Mouse (Mus musculus) liver, embryonic 12.5 days (tissue): ENCODE results near the gene Pom121. TPM values are rescaled to one million over a fixed set of nuclear protein-coding genes. Genes with fewer than 3 reads are reported as not detected.
A peak's percentile ranks its signal among the peaks of the same experiment; 100 is the strongest.
"Not testable (repeated sequence)": the region's sequence is repeated elsewhere in the genome, so short reads cannot be mapped to it uniquely, and the experiment has no call there.

Experiments
- ATAC-seq: fragments of 200-750 bp; cut with Nextera tagmentation; 2 replicates; pipeline ENCODE4 v1.8.0; 2017; ENCODE audit warnings: moderate number of reproducible peaks, mild to moderate bottlenecking, moderate library complexity
- H3K27ac ChIP-seq: fragments of 300-500 bp; sonication (generic); 2 replicates; pipeline ENCODE4 v1.5.1; 2016; ENCODE audit warnings: mild to moderate bottlenecking
- H3K27me3 ChIP-seq: fragments of 300-500 bp; sonication (generic); replicated peaks from 2 replicates; pipeline ENCODE4 v1.6.1; 2016; ENCODE audit warnings: mild to moderate bottlenecking, moderate library complexity
- H3K36me3 ChIP-seq: fragments of 300-500 bp; sonication (generic); 2 replicates; pipeline ENCODE4 v1.6.1; 2016; ENCODE audit warnings: mild to moderate bottlenecking, moderate library complexity
- H3K4me1 ChIP-seq: fragments of 300-500 bp; sonication (generic); 2 replicates; pipeline ENCODE4 v1.6.1; 2016
- H3K4me2 ChIP-seq: fragments of 300-500 bp; sonication (generic); 2 replicates; pipeline ENCODE4 v1.6.1; 2016; ENCODE audit warnings: mild to moderate bottlenecking, moderate library complexity
- H3K4me3 ChIP-seq: fragments of 300-500 bp; sonication (generic); 2 replicates; pipeline ENCODE4 v1.5.1; 2016; ENCODE audit warnings: mild to moderate bottlenecking, moderate library complexity
- H3K9ac ChIP-seq: fragments of 300-500 bp; sonication (generic); 2 replicates; pipeline ENCODE4 v1.6.1; 2016; ENCODE audit warnings: mild to moderate bottlenecking, moderate library complexity
- H3K9me3 ChIP-seq: fragments of 300-500 bp; sonication (generic); replicated peaks from 2 replicates; pipeline ENCODE4 v1.6.1; 2016; ENCODE audit warnings: mild to moderate bottlenecking, moderate library complexity
- WGBS: fragments of 180-500 bp; shearing (Covaris S2); methylation state at CpG from one replicate; pipeline ENCODE4 v1.1.7; 2016; ENCODE audit not compliant: insufficient replicate concordance; 5-methylcytosine and 5-hydroxymethylcytosine counted together
- polyA plus RNA-seq: library from polyadenylated mRNA; unstranded; fragments of >200 nt; fragmentation: Nextera tagmentation; extraction: Ambion mirVana; gene quantifications from 2 replicates; pipeline ENCODE4 v1.2.1, GENCODE M21; 2016

Pom121 gene
- polyA plus RNA-seq, 1 experiment from 2014 or later = 12.2 TPM

DNA sequence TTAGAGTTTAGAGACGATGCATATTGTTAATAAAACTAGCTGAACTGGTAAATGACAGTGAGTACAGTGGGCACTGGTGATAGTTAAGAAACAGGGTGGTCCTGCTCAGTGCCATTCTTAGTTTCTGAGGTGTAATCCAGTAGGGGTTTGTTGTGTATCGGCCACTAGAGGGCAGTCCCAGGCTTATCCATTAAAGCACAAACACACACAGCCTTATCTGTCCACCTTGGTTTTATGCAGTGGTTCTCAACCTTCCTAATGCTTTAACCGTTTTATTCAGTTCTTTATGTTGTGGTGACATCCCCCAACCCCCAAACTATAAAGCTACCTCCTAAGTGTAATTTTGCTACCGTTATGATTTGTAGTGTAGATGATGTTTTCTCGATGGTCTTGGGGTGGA lies 1.5 kb upstream of the Pom121 start:
- peaks cover 8% of the 10 kb centered on the region; the same call in 1 of the 2 replicates for H3K27me3 ChIP-seq
- 0 out of 2 replicates have a peak, but pooled peaks have one; percentile 29 for ATAC-seq
- no peak overlapping the region for H3K4me3 ChIP-seq
- H3K4me1 ChIP-seq = peaks cover 30% of the 10 kb centered on the region
- no peak overlapping the region for H3K9ac ChIP-seq
- H3K27ac ChIP-seq = no peak overlapping the region
- 0 out of 2 replicates have a peak overlapping the region, but pooled peaks have one; percentile 81 for H3K4me2 ChIP-seq
- peaks cover 15% of the 10 kb centered on the region for H3K36me3 ChIP-seq
- WGBS = 38% methylated on average over 5 of the region's 5 CpGs
- H3K9me3 ChIP-seq = no peaks in the 10 kb centered on the region

DNA sequence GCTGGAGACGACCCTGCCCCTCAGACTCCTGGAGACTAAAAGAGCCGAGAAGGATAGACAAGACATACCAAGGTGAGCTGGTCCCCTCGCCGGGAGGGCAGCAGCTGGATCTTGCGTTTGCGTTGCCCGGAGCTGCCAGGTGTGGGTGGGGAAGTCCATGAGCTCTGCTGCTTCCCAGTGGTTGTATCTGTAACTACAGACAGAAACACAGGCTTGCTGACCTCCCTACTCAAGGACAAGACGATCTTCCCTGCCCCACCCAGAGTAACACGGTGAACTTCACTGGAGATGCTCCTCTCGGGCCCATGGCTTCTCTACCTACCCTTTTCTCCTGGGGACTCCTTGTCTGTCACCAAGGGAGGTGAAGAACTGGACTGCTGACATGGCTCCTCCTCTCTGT lies 10.6 kb downstream of the Pom121 start:
- Histone ChIP-seq H3K9me3 (no peaks in the 10 kb centered on the region), H3K4me3 (no peak overlapping the region), H3K4me1 (no peaks in the 10 kb centered on the region), H3K9ac (no peak overlapping the region), H3K36me3 (peaks cover 98% of the 10 kb centered on the region), H3K27ac (no peak overlapping the region), H3K27me3 (no peaks in the 10 kb centered on the region), H3K4me2 (no peak overlapping the region)
- ATAC-seq = no peak
- WGBS = 83% methylated on average over 10 of the region's 10 CpGs

GRCm38 (mm10) chr5:135382746-135383145 lies 11.6 kb downstream of the Pom121 start:
- 81% methylated on average over 7 of the region's 7 CpGs for WGBS
- peak; percentile 41; the same call in 1 of the 2 replicates for ATAC-seq
- Histone ChIP-seq H3K9me3 (no peaks in the 10 kb centered on the region), H3K4me2 (no peak overlapping the region), H3K4me3 (no peak overlapping the region), H3K27me3 (no peaks in the 10 kb centered on the region), H3K27ac (no peak overlapping the region), H3K36me3 (peaks cover 98% of the 10 kb centered on the region), H3K4me1 (no peaks in the 10 kb centered on the region), H3K9ac (no peak overlapping the region)

- ATAC-seq = no peak
- Histone ChIP-seq H3K4me1 (no peaks in the 10 kb centered on the region), H3K27ac (no peak overlapping the region), H3K27me3 (no peaks in the 10 kb centered on the region), H3K4me3 (no peak overlapping the region), H3K4me2 (no peak overlapping the region), H3K9ac (no peak overlapping the region), H3K36me3 (peaks cover 98% of the 10 kb centered on the region), H3K9me3 (no peaks in the 10 kb centered on the region)
- WGBS = 85% methylated on average over 10 of the region's 10 CpGs
Observed at GRCm38 (mm10) chr5:135381356-135381925, 12.9 kb downstream of the Pom121 start.

GRCm38 (mm10) chr5:135380681-135381080 lies 13.7 kb downstream of the Pom121 start:
- Histone ChIP-seq H3K4me2 (no peak overlapping the region), H3K9me3 (no peaks in the 10 kb centered on the region), H3K4me1 (no peaks in the 10 kb centered on the region), H3K27me3 (no peaks in the 10 kb centered on the region), H3K36me3 (peaks cover 100% of the 10 kb centered on the region), H3K27ac (no peak overlapping the region), H3K9ac (no peak overlapping the region), H3K4me3 (no peak overlapping the region)
- no peak for ATAC-seq
- WGBS = 90% methylated on average over 4 of the region's 4 CpGs

- Histone ChIP-seq H3K36me3 (peaks cover 98% of the 10 kb centered on the region), H3K9me3 (no peaks in the 10 kb centered on the region), H3K9ac (no peak overlapping the region), H3K4me3 (no peak overlapping the region), H3K27ac (no peak overlapping the region), H3K4me2 (no peak overlapping the region), H3K4me1 (peaks cover 1% of the 10 kb centered on the region; the same call in 1 of the 2 replicates), H3K27me3 (no peaks in the 10 kb centered on the region)
- no peak for ATAC-seq
- WGBS = 57% methylated on average over 2 of the region's 2 CpGs
Observed at GRCm38 (mm10) chr5:135376341-135376740, 18.0 kb downstream of the Pom121 start.

- Histone ChIP-seq H3K4me3 (no peak overlapping the region), H3K4me1 (peaks cover 13% of the 10 kb centered on the region), H3K36me3 (peaks cover 90% of the 10 kb centered on the region), H3K4me2 (no peak overlapping the region), H3K9ac (no peak overlapping the region), H3K27me3 (no peaks in the 10 kb centered on the region), H3K27ac (no peak overlapping the region), H3K9me3 (no peaks in the 10 kb centered on the region)
- WGBS = 81% methylated on average over 8 of the region's 8 CpGs
- no peak for ATAC-seq
Observed at GRCm38 (mm10) chr5:135375167-135375566, 19.2 kb downstream of the Pom121 start.

GRCm38 (mm10) chr5:135373601-135374000 lies 20.7 kb downstream of the Pom121 start:
- H3K4me2 ChIP-seq = no peak overlapping the region
- no peak for ATAC-seq
- peaks cover 23% of the 10 kb centered on the region for H3K4me1 ChIP-seq

GRCm38 (mm10) chr5:135371195-135371594 lies 23.2 kb downstream of the Pom121 start:
- Histone ChIP-seq H3K9me3 (no peaks in the 10 kb centered on the region), H3K27me3 (peaks cover 11% of the 10 kb centered on the region; the same call in 1 of the 2 replicates), H3K4me3 (no peak overlapping the region), H3K36me3 (peaks cover 50% of the 10 kb centered on the region), H3K4me1 (peaks cover 25% of the 10 kb centered on the region), H3K4me2 (peak overlapping the region; percentile 92; the same call in 1 of the 2 replicates), H3K27ac (no peak overlapping the region), H3K9ac (0 out of 2 replicates have a peak overlapping the region, but pooled peaks have one; percentile 88)
- no peak for ATAC-seq
- 85% methylated on average over 13 of the region's 13 CpGs for WGBS

More at GRCm38 (mm10) chr5:135373601-135374000, 20.7 kb downstream of the Pom121 start:
- H3K4me3 ChIP-seq = no peak overlapping the region
- H3K27ac ChIP-seq = no peak overlapping the region
- WGBS = 83% methylated on average over 5 of the region's 5 CpGs
- peaks cover 74% of the 10 kb centered on the region for H3K36me3 ChIP-seq
- H3K9me3 ChIP-seq = no peaks in the 10 kb centered on the region
- H3K27me3 ChIP-seq = no peaks in the 10 kb centered on the region
- no peak overlapping the region for H3K9ac ChIP-seq

DNA sequence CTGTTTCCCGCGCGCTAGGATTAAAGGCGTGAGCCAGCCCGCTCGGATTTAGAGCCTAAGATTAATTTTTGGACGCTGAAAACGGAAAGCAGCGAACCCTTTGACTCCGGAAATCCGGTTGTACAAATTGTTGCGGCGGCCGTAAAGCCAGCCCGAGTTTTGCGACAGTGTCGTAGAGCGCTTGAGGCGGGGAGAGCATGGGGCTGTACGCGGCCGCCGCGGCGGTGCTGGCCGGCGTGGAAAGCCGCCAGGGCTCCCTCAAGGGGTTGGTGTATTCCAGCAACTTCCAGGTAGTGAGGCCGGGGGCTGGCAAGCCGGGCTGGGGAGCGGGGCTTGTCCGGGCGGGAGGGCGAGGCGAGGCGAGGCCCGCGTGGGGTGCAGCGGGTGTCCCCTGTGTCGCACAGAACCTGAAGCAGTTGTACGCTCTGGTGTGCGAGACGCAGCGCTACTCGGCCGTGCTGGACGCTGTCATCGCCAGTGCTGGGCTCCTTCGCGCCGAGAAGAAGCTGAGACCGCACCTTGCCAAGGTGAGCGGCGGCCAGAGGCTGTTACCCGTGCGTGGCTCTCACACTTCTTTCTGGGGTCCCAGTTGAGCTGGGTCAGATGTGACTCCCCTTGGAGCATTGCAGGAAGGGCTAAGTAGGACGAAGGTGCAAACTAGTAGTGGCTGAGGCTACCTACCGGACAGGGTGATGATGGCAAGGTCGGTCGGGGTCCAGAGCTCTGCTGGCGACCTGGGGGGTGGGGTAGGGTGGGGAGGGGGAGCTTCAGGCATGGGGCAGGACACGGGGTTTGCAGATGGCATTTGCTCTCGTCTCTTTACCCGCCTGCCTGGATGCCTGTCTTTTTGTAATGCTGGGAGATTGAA lies 24.3 kb downstream of the Pom121 start, which contains the start of gene Nsun5:
TSS of gene Nsun5 (plus strand) at position 167 of the 868 bp plus-strand sequence.
- H3K9ac ChIP-seq = peak within 1 kb of the TSS; percentile 88
- peak; percentile 80 for ATAC-seq

GRCm38 (mm10) chr5:135369196-135369595 lies 25.1 kb downstream of the Pom121 start:
- not testable (repeated sequence) for ATAC-seq, H3K9me3 ChIP-seq
- Histone ChIP-seq H3K4me2 (peak overlapping the region; percentile 92), H3K4me3 (peak overlapping the region; percentile 87), H3K9ac (peak overlapping the region; percentile 88), H3K27me3 (peaks cover 16% of the 10 kb centered on the region; the same call in 1 of the 2 replicates), H3K4me1 (peaks cover 25% of the 10 kb centered on the region), H3K36me3 (peaks cover 30% of the 10 kb centered on the region), H3K27ac (peak overlapping the region; percentile 88; the same call in 1 of the 2 replicates)
- WGBS = 49% methylated on average over 9 of the region's 9 CpGs

More for the DNA sequence above, 24.3 kb downstream of the Pom121 start, which contains the start of gene Nsun5:
- Histone ChIP-seq H3K27ac (peak within 1 kb of the TSS; percentile 88), H3K4me3 (peak within 1 kb of the TSS; percentile 87), H3K27me3 (peaks cover 14% of the 10 kb centered on the region; the same call in 1 of the 2 replicates), H3K4me2 (peak within 1 kb of the TSS; percentile 92), H3K4me1 (peaks cover 25% of the 10 kb centered on the region), H3K9me3 (no peaks in the 10 kb centered on the region), H3K36me3 (peaks cover 39% of the 10 kb centered on the region)
- WGBS = under 1% methylated on average over 58 of the region's 64 CpGs

- H3K36me3 ChIP-seq = peaks cover 22% of the 10 kb centered on the region
- peaks cover 16% of the 10 kb centered on the region; the same call in 1 of the 2 replicates for H3K27me3 ChIP-seq
- no peak for ATAC-seq
- WGBS = 73% methylated on average over 6 of the region's 6 CpGs
- H3K4me3 ChIP-seq = no peak overlapping the region
- H3K27ac ChIP-seq = no peak overlapping the region
- no peak overlapping the region for H3K4me2 ChIP-seq
- peaks cover 25% of the 10 kb centered on the region for H3K4me1 ChIP-seq
- no peak overlapping the region for H3K9ac ChIP-seq
- H3K9me3 ChIP-seq = no peaks in the 10 kb centered on the region
Observed at GRCm38 (mm10) chr5:135368312-135368711, 26.0 kb downstream of the Pom121 start.
